Mouse (Mus musculus): ENCODE results near the gene Clcn2.

DNA sequence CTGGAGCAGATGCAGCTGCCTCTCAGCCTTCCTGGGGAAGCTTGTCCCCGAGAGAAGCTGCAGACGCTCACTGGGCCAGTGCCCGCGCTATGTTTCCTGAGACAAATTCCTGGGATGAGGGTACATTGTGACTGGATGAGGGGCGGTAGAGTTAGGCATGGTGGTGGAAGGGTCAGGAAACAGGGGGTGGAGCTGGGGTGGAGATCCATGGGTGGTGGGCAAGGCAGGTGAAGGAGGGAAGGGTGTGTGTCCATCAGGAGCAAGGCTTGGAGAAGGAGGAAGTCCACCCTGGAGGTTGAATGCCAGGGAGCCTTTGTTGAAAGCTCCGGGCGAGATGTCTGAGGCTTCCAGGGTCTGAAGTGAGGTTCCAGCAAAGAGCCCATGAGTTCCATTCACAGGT, 7.8 kb upstream of the Clcn2 start:
- TF ChIP-seq CTCF (IDR thresholded peaks at IDR 0.05; ENCODE audit: insufficient read depth, low read depth, low read length) (no peak), POLR2A (IDR thresholded peaks at IDR 0.05; ENCODE audit: insufficient read depth, low read depth, low read length) (no peak)
